Mouse (Mus musculus): ENCODE data around the gene Pitpnm3.

The Pitpnm3 gene

GRCm38 (mm10) chr11:72086251-72087046 lies 49.1 kb downstream of the Pitpnm3 start:
- no peak for DNase-seq

GRCm38 (mm10) chr11:72084337-72084736 lies 51.2 kb downstream of the Pitpnm3 start:
- no peak for DNase-seq

GRCm38 (mm10) chr11:72082601-72083000 lies 53.0 kb downstream of the Pitpnm3 start:
- DNase-seq: no peak

- DNase-seq: no peak
Measured at GRCm38 (mm10) chr11:72080461-72080860, 55.1 kb downstream of the Pitpnm3 start.

- DNase-seq: no peak
Measured at GRCm38 (mm10) chr11:72078647-72079046, 56.9 kb downstream of the Pitpnm3 start.

- DNase-seq: no peak
Measured at GRCm38 (mm10) chr11:72078056-72078455, 57.5 kb downstream of the Pitpnm3 start.

GRCm38 (mm10) chr11:72074230-72074629 lies 61.3 kb downstream of the Pitpnm3 start:
- DNase-seq: no peak

- DNase-seq: no peak
Measured at GRCm38 (mm10) chr11:72072331-72072905, 63.2 kb downstream of the Pitpnm3 start.

GRCm38 (mm10) chr11:72070733-72071132 lies 64.8 kb downstream of the Pitpnm3 start:
- no peak for DNase-seq

GRCm38 (mm10) chr11:72068026-72068425 lies 67.6 kb downstream of the Pitpnm3 start:
- no peak for DNase-seq

GRCm38 (mm10) chr11:72067326-72067725 lies 68.3 kb downstream of the Pitpnm3 start:
- DNase-seq: no peak

GRCm38 (mm10) chr11:72066330-72066729 lies 69.2 kb downstream of the Pitpnm3 start:
- DNase-seq: peak; percentile 8 to 23

- DNase-seq: no peak
Measured at GRCm38 (mm10) chr11:72065103-72065502, 70.5 kb downstream of the Pitpnm3 start.

- DNase-seq: no peak
Measured at GRCm38 (mm10) chr11:72064414-72064813, 71.2 kb downstream of the Pitpnm3 start.

- no peak for DNase-seq
Measured at GRCm38 (mm10) chr11:72061093-72061620, 74.4 kb downstream of the Pitpnm3 start.

GRCm38 (mm10) chr11:72060416-72060815 lies 75.2 kb downstream of the Pitpnm3 start:
- no peak for DNase-seq

GRCm38 (mm10) chr11:72057166-72057565 lies 78.4 kb downstream of the Pitpnm3 start:
- DNase-seq: no peak

GRCm38 (mm10) chr11:72055176-72055575 lies 80.4 kb downstream of the Pitpnm3 start:
- no peak for DNase-seq

- peak; percentile 58 to 63 for DNase-seq
Measured at GRCm38 (mm10) chr11:72052636-72053035, 82.9 kb downstream of the Pitpnm3 start.

GRCm38 (mm10) chr11:72052221-72052620 lies 83.4 kb downstream of the Pitpnm3 start:
- DNase-seq: no peak

GRCm38 (mm10) chr11:72050895-72051858 lies 84.4 kb downstream of the Pitpnm3 start:
- no peak for DNase-seq

- no peak for DNase-seq
Measured at GRCm38 (mm10) chr11:72050168-72050894, 85.2 kb downstream of the Pitpnm3 start.
